Mouse (Mus musculus) regulatory T cell (primary cell): ENCODE measurements around the gene Npc1l1.

Source experiments
- in situ Hi-C: fragments of 300-600 bp; cut with MboI, MseI; formaldehyde crosslinking; loops from one replicate; pipeline ENCODE4 v1.15.1; 2025; ENCODE audit warnings: high pct_unique_total_duplicates

Npc1l1 gene

GRCm38 (mm10) chr11:6164781-6165180 is 65.2 kb downstream of the Npc1l1 start:
- in situ Hi-C loops, result no loop called here

- in situ Hi-C loops, result no loop called here
Observed at GRCm38 (mm10) chr11:6163706-6164105, 66.2 kb downstream of the Npc1l1 start.

GRCm38 (mm10) chr11:6163062-6163461 is 66.9 kb downstream of the Npc1l1 start:
- in situ Hi-C loops, result no loop called here

GRCm38 (mm10) chr11:6161549-6161948 is 68.4 kb downstream of the Npc1l1 start:
- in situ Hi-C loops, result no loop called here
